Mouse (Mus musculus): Measurements from ENCODE around the gene Ssr1.

DNA sequence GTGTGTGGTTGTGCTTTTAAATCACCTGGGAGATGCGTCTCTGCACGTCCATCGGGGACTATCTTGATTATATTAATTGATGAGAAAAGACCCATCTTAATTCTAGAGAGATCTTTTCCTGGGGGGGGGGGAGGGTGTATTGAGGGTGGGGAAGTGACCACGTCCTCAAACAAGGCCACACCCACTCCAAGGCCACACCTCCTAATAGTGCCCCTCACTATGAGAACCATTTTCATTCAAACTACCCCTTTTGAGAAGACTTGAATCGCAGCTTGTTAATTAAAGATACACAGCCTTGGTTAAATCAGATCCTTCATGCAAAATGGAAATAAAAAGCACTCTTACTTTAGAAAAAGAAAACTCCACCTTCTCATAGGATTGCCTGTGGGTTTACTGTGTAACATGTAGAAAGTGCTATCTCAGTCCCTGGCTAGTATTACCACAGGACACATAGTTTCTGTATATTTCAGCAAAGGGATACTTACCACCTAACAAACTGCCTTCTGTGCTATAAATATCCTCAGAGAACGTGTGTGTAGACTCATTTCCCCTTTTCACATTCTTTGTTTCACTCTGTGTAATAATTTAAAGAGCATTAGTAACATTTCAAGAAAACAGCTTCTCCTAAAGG, 33.7 kb upstream of the Ssr1 start:
- TF ChIP-seq CTCF (IDR thresholded peaks at IDR 0.05; ENCODE audit: low read depth, low read length) (no peak), TAL1 (conservative IDR thresholded peaks at IDR 0.05; ENCODE audit: low read depth, low read length) (no peak), GATA1 (IDR thresholded peaks at IDR 0.05; ENCODE audit: borderline replicate concordance, low read length) (no peak), POLR2AphosphoS5 (IDR thresholded peaks at IDR 0.05; ENCODE audit: insufficient replicate concordance, low read depth, low read length) (no peak)
